Mouse (Mus musculus): ENCODE measurements around the gene Stk35.

- TF ChIP-seq POLR2A (IDR thresholded peaks at IDR 0.05; ENCODE audit: borderline replicate concordance, low read depth, low read length) (no peak), CTCF (IDR thresholded peaks at IDR 0.05; ENCODE audit: low read depth, low read length) (no peak)
Observed at GRCm38 (mm10) chr2:129834221-129834620, 33.9 kb downstream of the Stk35 start.
